In genomic region chr7:80445492-80445891, GRCm38 (mm10) we compare ENCODE assay signal across 8 mouse cellular contexts. TPM values are rescaled to one million over a fixed set of nuclear protein-coding genes. Genes with fewer than 3 reads are reported as not detected.
DNase-seq lines count a peak whose midpoint lies in the region.

No protein-coding gene starts in this region.

- intact Hi-C loops in heart, postnatal 10 days (cut with DNase I), result loop anchor here (2.0 kb wide), 1 partner anchor 47 kb away; no protein-coding TSS in a partner anchor
- intact Hi-C loops in left cerebral cortex, postnatal 36 days (cut with DNase I), result no loop called here

- DNase-seq in spleen, adult 12 weeks (ENCODE audit: low spot score), result peak; percentile 43
- DNase-seq in spleen, adult 18-20 months, result no peak
- DNase-seq in heart, postnatal 10 days, result peak; percentile 81 to 88
- DNase-seq in lung, postnatal 14 days, result peak; percentile 75
- DNase-seq in thymus, postnatal 4 days, result peak; percentile 60
- no peak for DNase-seq in layer of hippocampus, adult 18-20 months (ENCODE audit: low spot score in 2 of 2)
- no peak for DNase-seq in left cerebral cortex, postnatal 36 days (ENCODE audit: low spot score in 2 of 2)
- no peak for DNase-seq in right cerebral cortex, postnatal 10 days (ENCODE audit: low spot score in 2 of 2)

RNA-seq across cellular contexts. Expression of gene Furin, which starts 40.3 kb away (rescaled TPM):
- 100 to 1,000 TPM; 119 to 139 TPM for total RNA-seq in heart, postnatal 10 days (2021)
- total RNA-seq in layer of hippocampus, adult 18-20 months (2021), result 10 to 100 TPM; 37.7 to 43.7 TPM
- 10 to 100 TPM; 30.7 to 38.5 TPM for total RNA-seq in left cerebral cortex, postnatal 36 days (2021)

RNA-seq across cellular contexts. Expression of gene Fes, which starts 57.7 kb away (rescaled TPM):
- total RNA-seq in heart, postnatal 10 days (2021), result 10 to 100 TPM; 19.9 to 21.7 TPM
- total RNA-seq in layer of hippocampus, adult 18-20 months (2021), result 1 to 10 TPM; 5.2 to 6.0 TPM
- total RNA-seq in left cerebral cortex, postnatal 36 days (2021), result 1 to 10 TPM; 6.0 to 7.1 TPM

Comparison
In these comparisons a context has a peak if more than half of its experiments do, and no peak if none do; other contexts are left out.
1. DNase-seq: peak in spleen, adult 12 weeks (single experiment), heart, postnatal 10 days (2 of 2), lung, postnatal 14 days (single experiment) and thymus, postnatal 4 days (single experiment); none in spleen, adult 18-20 months (0 of 2), layer of hippocampus, adult 18-20 months (0 of 2), left cerebral cortex, postnatal 36 days (0 of 2) and right cerebral cortex, postnatal 10 days (0 of 2).